Mouse (Mus musculus): ENCODE results near the gene Dpt.
"Not testable (repeated sequence)": the region's sequence is repeated elsewhere in the genome, so short reads cannot be mapped to it uniquely, and the experiment has no call there.

- TF ChIP-seq CTCF (IDR thresholded peaks at IDR 0.05; ENCODE audit: insufficient read depth, low read length); POLR2A (IDR thresholded peaks at IDR 0.05; ENCODE audit: borderline replicate concordance, extremely low read depth, low read depth, low read length): not testable (repeated sequence)
Observed at GRCm38 (mm10) chr1:164790296-164790695, 6.1 kb upstream of the Dpt start.

All from lung, adult 2 months (tissue).